Mouse (Mus musculus): Measurements from ENCODE around the gene Olfr975.
A peak's percentile ranks its signal among the peaks of the same experiment; 100 is the strongest.
"Not testable (repeated sequence)": the region's sequence is repeated elsewhere in the genome, so short reads cannot be mapped to it uniquely, and the experiment has no call there.

The Olfr975 gene

DNA sequence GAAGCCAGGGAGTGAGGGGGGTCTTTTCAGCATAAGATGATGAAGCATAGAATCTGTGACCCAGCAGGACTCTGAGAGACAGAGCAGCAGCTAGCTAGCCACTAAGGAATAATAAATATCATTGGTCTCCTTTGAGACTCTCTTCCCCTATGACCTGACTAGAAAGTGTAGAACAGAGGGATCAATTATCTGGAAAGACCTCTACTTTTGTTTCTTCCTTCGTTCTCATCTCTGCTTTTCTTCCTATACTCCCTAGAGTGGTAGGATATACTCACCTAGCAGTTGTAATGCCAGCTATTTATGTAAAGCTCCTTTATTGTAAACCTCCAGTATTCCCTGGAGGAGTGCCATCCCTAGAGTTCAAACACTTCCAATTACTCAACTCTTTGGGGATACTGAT is at the start of gene Olfr975:
Gene Olfr975 (minus strand): TSS at position 101 of the 400 bp plus-strand sequence.
- no peak for DNase-seq

GRCm38 (mm10) chr9:39991813-39992212 is 40.0 kb upstream of the Olfr975 start, which contains the start of gene Olfr978:
Gene Olfr978, plus strand, starts transcription at chr9:39992113.
- DNase-seq: no peak

- DNase-seq: not testable (repeated sequence)
Measured at GRCm38 (mm10) chr9:39976581-39977145, 24.8 kb upstream of the Olfr975 start.

- not testable (repeated sequence) for DNase-seq
Measured at GRCm38 (mm10) chr9:39961033-39961432, 9.2 kb upstream of the Olfr975 start, which contains the start of gene Olfr976. Gene Olfr976, minus strand, starts transcription at chr9:39961133.

- DNase-seq: no peak
Measured at GRCm38 (mm10) chr9:39937201-39937600, 14.6 kb downstream of the Olfr975 start, which contains the start of gene Olfr974. Gene Olfr974, plus strand, starts transcription at chr9:39937501.

DNA sequence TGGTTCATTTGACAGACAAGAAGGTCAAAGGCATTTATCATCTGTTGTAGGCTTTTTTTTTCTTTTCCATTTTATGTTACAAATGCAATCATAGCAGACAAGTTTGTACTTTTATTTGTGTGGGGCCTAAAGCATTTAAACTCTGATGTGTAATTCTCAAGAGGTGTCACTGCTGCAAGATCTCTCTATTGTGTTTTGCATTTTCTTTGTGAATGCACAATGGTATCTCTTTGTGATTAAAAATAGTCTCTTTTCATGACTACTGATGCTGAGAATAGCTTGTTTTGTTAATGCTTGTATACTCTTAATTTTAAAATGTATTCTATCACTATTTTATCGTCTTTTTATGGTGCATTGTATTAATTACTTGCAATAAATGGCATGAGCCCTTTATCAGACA is 23.0 kb downstream of the Olfr975 start:
- DNase-seq: not testable (repeated sequence)

DNA sequence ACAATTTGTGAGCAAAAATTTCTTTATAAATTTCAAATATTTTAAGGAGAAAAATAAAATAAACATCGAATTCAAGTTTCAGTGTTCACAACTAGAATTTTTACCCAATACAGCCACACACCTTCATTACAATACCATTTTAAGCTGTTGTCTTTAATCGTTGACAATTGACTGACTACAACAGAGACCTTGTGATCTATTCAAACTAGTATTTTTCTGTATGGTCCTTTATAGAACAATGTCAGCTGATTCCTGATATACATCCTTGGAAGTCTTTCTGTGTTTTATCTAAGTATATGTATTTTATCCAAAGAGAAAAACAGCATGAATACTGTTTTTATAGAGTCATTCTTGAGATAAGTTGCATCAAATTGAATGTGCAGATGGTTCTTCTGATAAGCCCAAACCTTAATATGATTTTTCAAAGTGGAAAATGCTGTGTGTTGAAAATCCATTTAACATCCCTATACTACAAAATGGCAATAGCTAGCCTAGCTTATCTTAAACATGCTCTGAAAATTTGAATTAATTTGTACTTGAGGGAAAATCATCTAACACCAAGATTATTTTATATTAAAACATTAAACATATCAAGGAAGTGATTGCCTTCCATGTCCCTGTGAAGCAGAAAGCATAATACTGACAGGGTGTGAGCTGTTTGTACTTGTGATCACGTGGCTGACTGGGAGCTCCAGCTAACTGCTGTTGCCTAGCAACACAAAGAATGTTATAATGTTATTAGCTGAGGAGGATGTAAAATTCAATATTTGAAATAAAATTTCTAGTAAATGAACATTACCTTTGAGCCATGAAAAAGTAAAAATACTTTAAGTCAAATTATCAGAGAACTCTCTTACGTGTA is 23.6 kb downstream of the Olfr975 start:
- DNase-seq: not testable (repeated sequence)

- no peak for DNase-seq
Measured at GRCm38 (mm10) chr9:39909939-39910338, 41.9 kb downstream of the Olfr975 start.

DNA sequence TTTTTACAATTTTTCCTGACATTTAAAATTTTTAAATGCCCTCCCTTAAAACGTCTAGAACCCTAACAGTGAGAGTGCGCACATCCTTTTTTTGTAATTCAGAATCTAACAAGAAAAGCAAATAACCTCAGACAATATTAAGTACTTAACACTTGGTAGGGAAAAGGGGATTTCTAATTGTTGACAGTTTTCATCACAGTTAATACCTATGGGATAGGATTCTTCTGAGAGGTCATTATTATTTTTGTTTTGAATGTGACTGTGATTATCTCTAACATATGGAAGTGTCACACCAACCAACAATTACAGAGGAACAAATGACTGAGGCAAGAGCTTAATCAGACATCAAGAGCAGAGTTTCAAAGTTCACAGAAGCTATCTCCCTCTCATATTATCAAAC is 44.8 kb downstream of the Olfr975 start, which contains the start of gene Olfr229:
Gene Olfr229 (plus strand): TSS at position 301 of the 400 bp plus-strand sequence.
- no peak for DNase-seq

GRCm38 (mm10) chr9:39905106-39905505 is 46.7 kb downstream of the Olfr975 start:
- peak in 1 of 2 experiments; percentile 0 for DNase-seq

Data from lung, adult 18-20 months (tissue).